18 mouse cellular contexts compared by ENCODE assay signal in genomic region chr7:115454988-115455387, GRCm38 (mm10).
DNase-seq lines count a peak whose midpoint lies in the region; ATAC-seq and TF ChIP-seq lines count a peak whose summit lies in the region.
"Had no signal": no experiment of that assay in that cellular context is flagged by ENCODE, and none has a peak within 500 bp of the region (broad histone marks: within the 10 kb centered on the region; RNA-seq: fewer than 3 reads in every experiment).

No protein-coding gene starts in this region.

- H3K9ac ChIP-seq in liver, embryonic 11.5 days (ENCODE audit: low read depth, low read length), result no peak overlapping the region
- no peak overlapping the region for H3K9ac ChIP-seq in liver, embryonic 12.5 days
- no peak overlapping the region for H3K9ac ChIP-seq in stomach, postnatal 0 days (ENCODE audit: low read length)
- H3K9ac ChIP-seq: embryonic facial prominence, embryonic 12.5 days; forebrain, embryonic 13.5 days; forebrain, embryonic 15.5 days; forebrain, postnatal 0 days had no signal

- no peak overlapping the region for H3K4me2 ChIP-seq in liver, embryonic 11.5 days
- no peak overlapping the region for H3K4me2 ChIP-seq in liver, embryonic 12.5 days
- no peak overlapping the region for H3K4me2 ChIP-seq in stomach, postnatal 0 days (replicated peaks; ENCODE audit: low read depth)
- H3K4me2 ChIP-seq: embryonic facial prominence, embryonic 12.5 days; forebrain, embryonic 13.5 days; forebrain, embryonic 15.5 days had no signal

- no peaks in the 10 kb centered on the region; the same call in 1 of the 2 replicates for H3K4me1 ChIP-seq in liver, embryonic 11.5 days (replicated peaks; ENCODE audit: control insufficient read depth, insufficient read depth, low read length)
- no peaks in the 10 kb centered on the region for H3K4me1 ChIP-seq in liver, embryonic 12.5 days
- H3K4me1 ChIP-seq in stomach, postnatal 0 days (replicated peaks; ENCODE audit: control insufficient read depth, insufficient read depth), result no peaks in the 10 kb centered on the region

- TF ChIP-seq EP300 in stomach, postnatal 0 days (optimal IDR thresholded peaks at IDR 0.05), result no peak

- DNase-seq in liver, embryonic 11.5 days (ENCODE audit: low spot score), result no peak
- DNase-seq in yolk sac, embryonic 10.5 days (ENCODE audit: low spot score), result peak; percentile 65
- DNase-seq in stomach, postnatal 0 days (ENCODE audit: low spot score), result no peak
- no peak for DNase-seq in heart, adult 8-10 months (ENCODE audit: low spot score)
- DNase-seq: adrenal gland, adult 8-10 months; adrenal gland, postnatal 14 days; adrenal gland, postnatal 36 days; cerebellum, adult 11-12 months; cerebellum, adult 2 months; cerebellum, adult 9-10 months; cerebellum, postnatal 10 days; cerebellum, postnatal 25 days; forebrain, postnatal 0 days had no signal

- no peak overlapping the region for H3K4me3 ChIP-seq in liver, embryonic 11.5 days (ENCODE audit: low read depth, low read length)
- no peak overlapping the region for H3K4me3 ChIP-seq in liver, embryonic 12.5 days
- H3K4me3 ChIP-seq in stomach, postnatal 0 days (ENCODE audit: low read depth, low read length), result no peak overlapping the region
- H3K4me3 ChIP-seq: embryonic facial prominence, embryonic 10.5 days; embryonic facial prominence, embryonic 12.5 days; forebrain, embryonic 13.5 days; forebrain, embryonic 15.5 days had no signal

- no peak overlapping the region for H3K27ac ChIP-seq in liver, embryonic 11.5 days (ENCODE audit: low read depth, low read length)
- no peak overlapping the region for H3K27ac ChIP-seq in liver, embryonic 12.5 days
- no peak overlapping the region for H3K27ac ChIP-seq in stomach, postnatal 0 days (replicated peaks)
- H3K27ac ChIP-seq: embryonic facial prominence, embryonic 12.5 days; forebrain, embryonic 13.5 days; forebrain, embryonic 15.5 days had no signal

- TF ChIP-seq CTCF in stomach, postnatal 0 days (IDR thresholded peaks at IDR 0.05; ENCODE audit: low read depth), result no peak

- H3K27me3 ChIP-seq in liver, embryonic 11.5 days (replicated peaks; ENCODE audit: control insufficient read depth, insufficient read depth, low read length), result no peaks in the 10 kb centered on the region
- H3K27me3 ChIP-seq in liver, embryonic 12.5 days (replicated peaks), result 0 out of 2 replicates have a peak, but pooled peaks cover 8% of the 10 kb centered on the region
- no peaks in the 10 kb centered on the region for H3K27me3 ChIP-seq in stomach, postnatal 0 days (ENCODE audit: control insufficient read depth, insufficient read depth, low read length)
- H3K27me3 ChIP-seq: forebrain, embryonic 15.5 days had no signal

- 63% methylated on average over 5 of the region's 5 CpGs for WGBS in liver, embryonic 11.5 days
- WGBS in liver, embryonic 12.5 days (ENCODE audit: insufficient replicate concordance), result 66% methylated on average over 5 of the region's 5 CpGs
- WGBS in stomach, postnatal 0 days, result 70% methylated on average over 5 of the region's 5 CpGs

- H3K9me3 ChIP-seq in liver, embryonic 11.5 days (ENCODE audit: control insufficient read depth, low read length), result no peaks in the 10 kb centered on the region
- no peaks in the 10 kb centered on the region for H3K9me3 ChIP-seq in liver, embryonic 12.5 days (replicated peaks)
- no peaks in the 10 kb centered on the region for H3K9me3 ChIP-seq in stomach, postnatal 0 days (ENCODE audit: control insufficient read depth, low read length)
- H3K9me3 ChIP-seq: embryonic facial prominence, embryonic 10.5 days; embryonic facial prominence, embryonic 12.5 days; forebrain, embryonic 13.5 days; forebrain, embryonic 15.5 days had no signal

- no peaks in the 10 kb centered on the region for H3K36me3 ChIP-seq in liver, embryonic 11.5 days (ENCODE audit: control insufficient read depth, insufficient read depth, low read length)
- no peaks in the 10 kb centered on the region for H3K36me3 ChIP-seq in liver, embryonic 12.5 days
- H3K36me3 ChIP-seq in stomach, postnatal 0 days (ENCODE audit: control insufficient read depth, insufficient read depth, low read length), result no peaks in the 10 kb centered on the region
- H3K36me3 ChIP-seq: embryonic facial prominence, embryonic 10.5 days; embryonic facial prominence, embryonic 12.5 days; forebrain, embryonic 15.5 days had no signal

- peak; percentile 43; the same call in 1 of the 2 replicates for ATAC-seq in liver, embryonic 11.5 days (replicated peaks; ENCODE audit: low FRiP score)
- ATAC-seq in liver, embryonic 12.5 days, result peak; percentile 56
- no peak for ATAC-seq in stomach, postnatal 0 days (ENCODE audit: low FRiP score, low TSS enrichment)
- ATAC-seq: forebrain, embryonic 13.5 days; forebrain, embryonic 15.5 days; forebrain, postnatal 0 days had no signal
